Mouse (Mus musculus): ENCODE results near the gene Zmynd10. TPM values are rescaled to one million over a fixed set of nuclear protein-coding genes. Genes with fewer than 3 reads are reported as not detected.

Gene Zmynd10
- total RNA-seq, 2 experiments from 2014 or later = not detected

DNA sequence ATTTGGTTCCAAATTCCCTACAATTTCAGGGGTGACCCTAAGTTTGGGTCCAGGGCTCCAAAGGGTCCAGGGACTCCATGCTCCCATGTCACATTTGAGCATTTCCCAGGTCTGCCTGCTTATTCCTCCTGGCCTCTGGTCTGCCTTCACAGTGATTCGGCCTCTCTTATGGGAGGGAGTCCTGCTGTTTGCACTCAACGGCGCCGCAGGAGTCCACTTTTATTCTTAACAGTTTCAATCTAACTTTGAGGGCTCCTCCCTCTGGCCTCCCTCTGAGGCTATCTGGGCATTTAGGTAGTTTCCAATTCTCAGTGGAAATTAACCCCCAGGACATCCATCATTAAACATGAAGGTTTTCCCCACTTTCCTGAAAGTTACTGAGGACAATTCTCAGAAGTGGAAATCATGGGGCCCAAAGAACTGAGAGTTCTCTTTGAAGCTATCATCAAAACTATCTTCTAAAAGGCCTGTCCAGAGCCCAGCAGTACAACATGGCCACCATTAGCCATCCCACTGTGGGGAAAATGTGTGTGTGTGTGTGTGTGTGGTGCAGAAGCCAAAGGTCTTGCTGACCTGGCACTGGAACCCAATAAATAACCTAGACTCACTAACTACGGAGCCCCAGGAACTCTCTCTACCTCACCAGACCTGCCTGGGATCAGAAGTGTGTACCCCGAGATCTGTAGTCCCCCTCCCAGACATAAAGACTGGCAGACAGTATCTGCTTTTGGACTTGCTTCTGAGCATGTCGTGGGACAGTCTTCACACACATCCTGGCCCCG, 47.4 kb downstream of the Zmynd10 start:
- ATAC-seq (replicated peaks; ENCODE audit: low FRiP score, poor library complexity, severe bottlenecking) = no peak

DNA sequence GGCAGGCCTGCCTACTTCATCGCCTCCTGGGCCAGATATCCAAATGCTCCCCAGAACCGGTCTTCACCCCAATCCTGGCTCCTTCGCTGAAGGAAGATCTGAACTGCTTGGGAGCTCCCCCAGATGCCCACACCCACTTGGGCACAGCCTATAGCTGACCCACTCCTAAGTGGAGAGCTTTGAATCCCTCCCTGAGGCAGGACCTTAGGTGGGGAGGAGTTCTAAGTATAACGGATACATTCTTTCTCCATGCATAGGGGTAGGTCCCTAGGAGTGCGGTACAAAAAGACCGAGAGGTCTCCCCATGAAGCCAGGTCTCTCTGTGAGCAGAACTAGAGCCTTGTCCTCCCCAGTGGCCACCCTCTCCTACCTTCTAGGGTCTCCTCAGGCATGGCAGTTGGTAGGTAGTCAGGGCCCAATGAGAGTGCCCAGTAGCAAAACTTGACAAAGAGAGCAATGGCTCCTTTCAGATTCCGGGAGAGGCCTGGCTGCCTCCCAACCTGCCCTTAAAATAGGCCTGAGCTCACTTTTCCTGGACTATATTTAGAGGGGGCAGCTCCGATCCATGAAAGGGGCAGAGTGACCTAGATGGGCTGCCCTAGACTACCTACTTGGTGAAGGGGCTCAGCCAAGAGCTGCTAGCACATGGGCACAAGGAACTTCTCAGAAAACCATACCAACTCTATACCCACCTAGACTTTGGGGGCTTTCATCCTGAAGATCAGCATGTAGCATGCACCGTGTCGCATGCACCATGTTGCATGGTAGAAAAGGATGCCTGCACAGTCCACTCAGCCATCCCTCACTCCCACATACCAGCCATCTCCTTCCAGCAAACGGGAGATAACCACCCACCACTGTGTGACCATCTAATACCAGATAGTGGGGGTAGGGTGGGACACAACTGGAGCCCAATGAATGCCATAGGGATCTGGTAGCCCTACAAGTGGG, 49.8 kb downstream of the Zmynd10 start:
- ATAC-seq (replicated peaks; ENCODE audit: low FRiP score, poor library complexity, severe bottlenecking) = no peak

DNA sequence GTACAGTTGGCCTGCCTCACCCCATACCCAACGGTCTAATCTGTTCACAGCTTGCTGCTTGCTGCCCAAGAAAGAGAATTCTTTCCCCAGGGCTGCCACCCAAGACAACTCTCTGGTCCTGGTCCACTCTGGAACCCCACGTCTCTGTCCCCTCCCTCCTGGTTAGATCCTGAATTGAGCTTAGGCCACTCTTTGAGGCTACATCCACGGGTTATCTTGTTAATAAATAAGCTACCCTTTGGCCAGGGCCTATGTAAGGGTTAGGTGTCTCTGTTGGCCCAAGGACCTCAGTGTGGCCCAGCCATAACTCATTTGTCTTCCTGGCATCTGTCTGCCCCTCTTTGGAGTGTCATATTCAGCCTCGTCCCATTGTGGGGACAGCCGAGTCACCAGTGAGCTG, 51.3 kb downstream of the Zmynd10 start:
- ATAC-seq (replicated peaks; ENCODE audit: low FRiP score, poor library complexity, severe bottlenecking) = no peak

DNA sequence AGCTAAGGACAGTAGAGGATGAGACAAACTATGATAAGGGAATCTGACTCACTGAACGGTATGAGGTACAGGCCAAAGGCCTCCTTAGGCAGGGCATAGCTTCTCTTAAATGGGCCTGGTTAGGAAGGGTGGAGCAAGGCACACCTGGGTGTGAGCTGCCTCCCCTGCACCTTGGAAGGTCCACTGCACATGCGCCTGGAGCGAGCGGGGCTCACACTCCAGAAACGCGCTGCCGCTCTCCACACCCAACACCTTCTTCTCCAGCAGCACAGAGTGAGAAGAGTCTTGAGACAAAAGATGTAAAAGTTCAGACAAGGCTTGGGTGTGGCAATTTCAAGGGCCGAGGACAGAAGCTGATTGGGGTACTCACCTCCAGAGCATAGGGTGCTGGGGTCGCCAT, 52.3 kb downstream of the Zmynd10 start:
- ATAC-seq (replicated peaks; ENCODE audit: low FRiP score, poor library complexity, severe bottlenecking) = no peak

DNA sequence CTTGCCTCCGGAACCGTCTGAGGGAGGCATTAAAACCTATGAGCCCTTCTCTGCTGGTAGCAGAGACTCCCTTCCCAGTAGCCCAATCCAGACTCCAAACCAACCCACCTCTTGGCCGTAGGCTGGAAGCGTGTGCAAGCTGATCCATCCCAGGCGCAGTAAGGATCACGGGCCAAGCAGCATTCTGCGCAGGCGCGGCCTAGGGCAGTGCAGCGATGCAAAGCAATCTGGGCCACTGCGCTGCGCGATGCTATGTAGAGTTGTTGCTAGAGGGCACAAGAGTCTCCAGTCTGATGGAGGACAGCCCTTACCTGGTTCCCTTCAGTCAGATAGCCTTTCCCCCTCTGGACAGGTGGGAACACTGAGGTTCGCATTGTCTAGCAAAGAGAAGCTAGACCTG, 52.7 kb downstream of the Zmynd10 start:
- ATAC-seq (replicated peaks; ENCODE audit: low FRiP score, poor library complexity, severe bottlenecking) = no peak

DNA sequence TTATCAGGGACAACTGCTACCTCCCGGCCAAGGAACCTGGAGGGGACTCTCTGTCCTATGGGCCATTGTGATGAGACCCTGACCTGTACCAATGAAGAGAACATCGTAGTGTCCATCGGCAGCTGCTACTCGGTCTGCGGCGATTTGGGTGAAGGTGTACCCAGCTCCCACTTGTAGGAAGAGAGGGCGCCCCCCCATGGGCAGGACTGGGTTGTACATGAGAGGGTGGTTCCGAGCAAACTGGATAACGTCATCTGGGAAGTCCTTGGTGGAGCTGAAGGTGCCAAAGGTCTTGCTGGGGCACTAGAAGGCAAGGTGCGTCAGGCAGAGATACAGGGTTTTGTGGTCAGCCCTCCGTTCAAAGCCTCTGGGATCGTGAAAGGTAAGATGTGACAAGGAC, 53.6 kb downstream of the Zmynd10 start:
- no peak for ATAC-seq (replicated peaks; ENCODE audit: low FRiP score, poor library complexity, severe bottlenecking)

Other genes starting within 250 kb of the Zmynd10 start
- 2.7 TPM in 1 of 2 replicates, not detected in the other for gene Hemk1, start 208.9 kb upstream of the Zmynd10 start, total RNA-seq (2015; ENCODE audit: low replicate concordance)
- 0.94 and 5.2 TPM in 2 replicates for gene Hemk1, start 208.9 kb upstream of the Zmynd10 start, total RNA-seq (2017; ENCODE audit: low replicate concordance)
- gene 6430571L13Rik, start 206.7 kb upstream of the Zmynd10 start, total RNA-seq (2015; ENCODE audit: low replicate concordance) = not detected in 2 replicates
- not detected in 2 replicates for gene 6430571L13Rik, start 206.7 kb upstream of the Zmynd10 start, total RNA-seq (2017; ENCODE audit: low replicate concordance)
- 0.63 TPM in 1 of 2 replicates, not detected in the other for gene Cacna2d2, start 147.7 kb upstream of the Zmynd10 start, total RNA-seq (2015; ENCODE audit: low replicate concordance)
- not detected in 2 replicates for gene Cacna2d2, start 147.7 kb upstream of the Zmynd10 start, total RNA-seq (2017; ENCODE audit: low replicate concordance)
- gene Tmem115, start 13.4 kb upstream of the Zmynd10 start, total RNA-seq (2015; ENCODE audit: low replicate concordance) = 1.9 and 2.5 TPM in 2 replicates
- gene Tmem115, start 13.4 kb upstream of the Zmynd10 start, total RNA-seq (2017; ENCODE audit: low replicate concordance) = 5.9 and 6.0 TPM in 2 replicates
- gene Cyb561d2, start 5.1 kb upstream of the Zmynd10 start, total RNA-seq (2015; ENCODE audit: low replicate concordance) = 7.5 and 11.1 TPM in 2 replicates
- gene Cyb561d2, start 5.1 kb upstream of the Zmynd10 start, total RNA-seq (2017; ENCODE audit: low replicate concordance) = 4.7 and 6.7 TPM in 2 replicates
- gene Nprl2, start 5.1 kb upstream of the Zmynd10 start, total RNA-seq (2015; ENCODE audit: low replicate concordance) = 0.77 and 4.4 TPM in 2 replicates
- gene Nprl2, start 5.1 kb upstream of the Zmynd10 start, total RNA-seq (2017; ENCODE audit: low replicate concordance) = 1.3 and 10.1 TPM in 2 replicates
- 6.1 and 7.3 TPM in 2 replicates for gene Rassf1, start 4.3 kb downstream of the Zmynd10 start, total RNA-seq (2015; ENCODE audit: low replicate concordance)
- gene Rassf1, start 4.3 kb downstream of the Zmynd10 start, total RNA-seq (2017; ENCODE audit: low replicate concordance) = 14.8 TPM in 2 replicates
- 6.7 and 8.3 TPM in 2 replicates for gene Tusc2, start 16.0 kb downstream of the Zmynd10 start, total RNA-seq (2015; ENCODE audit: low replicate concordance)
- gene Tusc2, start 16.0 kb downstream of the Zmynd10 start, total RNA-seq (2017; ENCODE audit: low replicate concordance) = 4.7 and 5.3 TPM in 2 replicates
- gene Hyal2, start 20.6 kb downstream of the Zmynd10 start, total RNA-seq (2015; ENCODE audit: low replicate concordance) = 1.9 and 2.7 TPM in 2 replicates
- 3.9 and 4.9 TPM in 2 replicates for gene Hyal2, start 20.6 kb downstream of the Zmynd10 start, total RNA-seq (2017; ENCODE audit: low replicate concordance)
- gene Hyal1, start 29.6 kb downstream of the Zmynd10 start, total RNA-seq (2015; ENCODE audit: low replicate concordance) = 2.7 and 9.8 TPM in 2 replicates
- 4.2 and 7.4 TPM in 2 replicates for gene Hyal1, start 29.6 kb downstream of the Zmynd10 start, total RNA-seq (2017; ENCODE audit: low replicate concordance)
- 13.4 and 20.2 TPM in 2 replicates for gene Naa80, start 31.6 kb downstream of the Zmynd10 start, total RNA-seq (2015; ENCODE audit: low replicate concordance)
- gene Naa80, start 31.6 kb downstream of the Zmynd10 start, total RNA-seq (2017; ENCODE audit: low replicate concordance) = 9.5 and 17.9 TPM in 2 replicates
- gene Hyal3, start 33.5 kb downstream of the Zmynd10 start, total RNA-seq (2015; ENCODE audit: low replicate concordance) = 2.3 and 2.9 TPM in 2 replicates
- 1.1 and 1.4 TPM in 2 replicates for gene Hyal3, start 33.5 kb downstream of the Zmynd10 start, total RNA-seq (2017; ENCODE audit: low replicate concordance)
- 207 and 270 TPM in 2 replicates for gene Ifrd2, start 40.3 kb downstream of the Zmynd10 start, total RNA-seq (2015; ENCODE audit: low replicate concordance)
- gene Ifrd2, start 40.3 kb downstream of the Zmynd10 start, total RNA-seq (2017; ENCODE audit: low replicate concordance) = 204 and 217 TPM in 2 replicates
- not detected in 2 replicates for gene Sema3b, start 61.9 kb downstream of the Zmynd10 start, total RNA-seq (2015; ENCODE audit: low replicate concordance)
- not detected in 2 replicates for gene Sema3b, start 61.9 kb downstream of the Zmynd10 start, total RNA-seq (2017; ENCODE audit: low replicate concordance)
- gene Gnai2, start 88.1 kb downstream of the Zmynd10 start, total RNA-seq (2015; ENCODE audit: low replicate concordance) = 183 and 189 TPM in 2 replicates
- gene Gnai2, start 88.1 kb downstream of the Zmynd10 start, total RNA-seq (2017; ENCODE audit: low replicate concordance) = 162 and 183 TPM in 2 replicates
- gene Slc38a3, start 122.2 kb downstream of the Zmynd10 start, total RNA-seq (2015; ENCODE audit: low replicate concordance) = not detected in 2 replicates
- not detected in 2 replicates for gene Slc38a3, start 122.2 kb downstream of the Zmynd10 start, total RNA-seq (2017; ENCODE audit: low replicate concordance)
- gene Gnat1, start 132.4 kb downstream of the Zmynd10 start, total RNA-seq (2015; ENCODE audit: low replicate concordance) = not detected in 2 replicates
- not detected in 2 replicates for gene Gnat1, start 132.4 kb downstream of the Zmynd10 start, total RNA-seq (2017; ENCODE audit: low replicate concordance)
- not detected in 2 replicates for gene Sema3f, start 163.2 kb downstream of the Zmynd10 start, total RNA-seq (2015; ENCODE audit: low replicate concordance)
- not detected in 2 replicates for gene Sema3f, start 163.2 kb downstream of the Zmynd10 start, total RNA-seq (2017; ENCODE audit: low replicate concordance)
- 204 and 296 TPM in 2 replicates for gene Rbm5, start 223.7 kb downstream of the Zmynd10 start, total RNA-seq (2015; ENCODE audit: low replicate concordance)
- gene Rbm5, start 223.7 kb downstream of the Zmynd10 start, total RNA-seq (2017; ENCODE audit: low replicate concordance) = 507 and 635 TPM in 2 replicates